Mouse (Mus musculus) heart, embryonic 11.5 days (tissue): ENCODE results near the gene Limch1. TPM values are rescaled to one million over a fixed set of nuclear protein-coding genes. Genes with fewer than 3 reads are reported as not detected.

Source experiments
- ATAC-seq: fragments of 200-750 bp; cut with Nextera tagmentation; replicated peaks from 2 replicates; pipeline ENCODE4 v1.8.0; 2017; ENCODE audit warnings: moderate library complexity; ENCODE audit not compliant: insufficient number of reproducible peaks, low FRiP score, low TSS enrichment
- H3K27ac ChIP-seq: fragments of 300-500 bp; sonication (generic); 2 replicates; pipeline ENCODE4 v1.5.1; 2014; ENCODE audit warnings: mild to moderate bottlenecking, low read depth, low read length
- H3K27me3 ChIP-seq: fragments of 300-500 bp; sonication (generic); 2 replicates; pipeline ENCODE4 v1.6.1; 2014; ENCODE audit warnings: mild to moderate bottlenecking, low read length, mixed read lengths; ENCODE audit not compliant: control insufficient read depth, insufficient read depth
- H3K36me3 ChIP-seq: fragments of 300-500 bp; sonication (generic); 2 replicates; pipeline ENCODE4 v1.6.1; 2014; ENCODE audit warnings: mild to moderate bottlenecking, low read length, moderate library complexity, mixed read lengths; ENCODE audit not compliant: control insufficient read depth, insufficient read depth
- H3K4me1 ChIP-seq: fragments of 300-500 bp; sonication (generic); 2 replicates; pipeline ENCODE4 v1.6.1; 2014; ENCODE audit warnings: low read length; ENCODE audit not compliant: control insufficient read depth, insufficient read depth
- H3K4me2 ChIP-seq: fragments of 300-500 bp; sonication (generic); 2 replicates; pipeline ENCODE4 v1.6.1; 2014; ENCODE audit warnings: mild to moderate bottlenecking, moderate library complexity
- H3K4me3 ChIP-seq: fragments of 300-500 bp; sonication (generic); 2 replicates; pipeline ENCODE4 v1.5.1; 2014; ENCODE audit warnings: low read depth, low read length
- H3K9ac ChIP-seq: fragments of 300-500 bp; sonication (generic); 2 replicates; pipeline ENCODE4 v1.6.1; 2014; ENCODE audit warnings: mild to moderate bottlenecking, low read depth, low read length, moderate library complexity
- H3K9me3 ChIP-seq: fragments of 300-500 bp; sonication (generic); replicated peaks from 2 replicates; pipeline ENCODE4 v1.6.1; 2016; ENCODE audit warnings: low read length; ENCODE audit not compliant: control insufficient read depth
- WGBS: fragments of 180-500 bp; shearing (Covaris S2); extraction: QIAGEN DNeasy Blood & Tissue Kit; methylation state at CpG from one replicate; pipeline ENCODE4 v1.1.7; 2014; ENCODE audit not compliant: insufficient replicate concordance; 5-methylcytosine and 5-hydroxymethylcytosine counted together
- polyA plus RNA-seq: library from polyadenylated mRNA; unstranded; fragments of >200 nt; fragmentation: Nextera tagmentation; extraction: Ambion mirVana; gene quantifications from 2 replicates; pipeline ENCODE4 v1.2.1, GENCODE M21; 2014

Gene Limch1
- polyA plus RNA-seq, 1 experiment from 2014 or later: 32.8 TPM

GRCm38 (mm10) chr5:66841971-66842370, 96.3 kb downstream of the Limch1 start:
- ATAC-seq: no peak
- Histone ChIP-seq H3K4me3 (no peak overlapping the region), H3K9ac (no peak overlapping the region), H3K9me3 (no peaks in the 10 kb centered on the region), H3K36me3 (no peaks in the 10 kb centered on the region), H3K27ac (no peak overlapping the region), H3K4me2 (no peak overlapping the region), H3K27me3 (no peaks in the 10 kb centered on the region), H3K4me1 (no peaks in the 10 kb centered on the region)
- WGBS: 77% methylated on average over 2 of the region's 2 CpGs

- Histone ChIP-seq H3K4me2 (no peak overlapping the region), H3K36me3 (no peaks in the 10 kb centered on the region), H3K4me3 (no peak overlapping the region), H3K9ac (no peak overlapping the region), H3K27ac (no peak overlapping the region), H3K27me3 (no peaks in the 10 kb centered on the region), H3K4me1 (no peaks in the 10 kb centered on the region), H3K9me3 (no peaks in the 10 kb centered on the region)
- no peak for ATAC-seq
- 84% methylated on average over 5 of the region's 5 CpGs for WGBS
Measured at GRCm38 (mm10) chr5:66842776-66843175, 97.1 kb downstream of the Limch1 start.

GRCm38 (mm10) chr5:66848136-66848535, 102.5 kb downstream of the Limch1 start:
- ATAC-seq: no peak
- no peaks in the 10 kb centered on the region for H3K36me3 ChIP-seq
- H3K27me3 ChIP-seq: peaks cover 2% of the 10 kb centered on the region; the same call in 1 of the 2 replicates
- peaks cover 6% of the 10 kb centered on the region; the same call in 1 of the 2 replicates for H3K4me1 ChIP-seq
- no peak overlapping the region for H3K27ac ChIP-seq
- H3K9ac ChIP-seq: no peak overlapping the region
- 60% methylated on average over 7 of the region's 7 CpGs for WGBS
- no peak overlapping the region for H3K4me3 ChIP-seq
- no peaks in the 10 kb centered on the region for H3K9me3 ChIP-seq
- H3K4me2 ChIP-seq: no peak overlapping the region

- WGBS: 61% methylated on average over 4 of the region's 4 CpGs
- no peaks in the 10 kb centered on the region for H3K9me3 ChIP-seq
- no peak overlapping the region for H3K9ac ChIP-seq
- H3K4me1 ChIP-seq: peaks cover 6% of the 10 kb centered on the region; the same call in 1 of the 2 replicates
- no peak overlapping the region for H3K4me2 ChIP-seq
- H3K27me3 ChIP-seq: peaks cover 2% of the 10 kb centered on the region; the same call in 1 of the 2 replicates
- no peaks in the 10 kb centered on the region for H3K36me3 ChIP-seq
- no peak overlapping the region for H3K4me3 ChIP-seq
- no peak for ATAC-seq
- H3K27ac ChIP-seq: no peak overlapping the region
Measured at GRCm38 (mm10) chr5:66849148-66849547, 103.5 kb downstream of the Limch1 start.

DNA sequence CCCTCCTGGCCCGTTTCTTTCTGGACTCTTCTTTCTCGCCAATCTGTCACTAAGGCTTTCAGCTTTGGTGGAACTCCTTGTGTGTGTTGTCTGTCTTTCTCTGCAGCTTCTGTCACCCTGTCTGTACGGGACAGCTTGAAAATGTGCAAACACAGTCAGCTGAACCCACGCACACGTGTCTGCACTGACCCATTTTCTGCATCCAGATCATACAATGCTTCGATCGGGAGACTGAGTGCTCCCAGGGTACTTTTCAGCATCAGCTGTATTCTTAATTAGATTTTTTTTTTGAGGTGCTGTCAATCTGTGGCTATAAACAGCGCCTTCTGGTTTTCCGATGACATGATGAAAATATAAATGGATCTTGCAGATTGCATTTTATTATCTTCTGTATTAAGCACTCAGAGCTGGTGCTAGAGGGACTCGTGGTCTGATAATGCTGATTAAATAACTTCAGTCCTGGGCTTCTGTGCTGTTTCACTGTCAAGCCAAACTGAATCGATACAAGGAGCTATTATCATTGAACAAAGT, 105.2 kb downstream of the Limch1 start:
- Histone ChIP-seq H3K27ac (no peak overlapping the region), H3K9me3 (no peaks in the 10 kb centered on the region), H3K9ac (no peak overlapping the region), H3K4me2 (no peak overlapping the region), H3K4me1 (peaks cover 6% of the 10 kb centered on the region; the same call in 1 of the 2 replicates), H3K36me3 (no peaks in the 10 kb centered on the region), H3K27me3 (peaks cover 2% of the 10 kb centered on the region; the same call in 1 of the 2 replicates), H3K4me3 (no peak overlapping the region)
- WGBS: 64% methylated on average over 11 of the region's 11 CpGs
- no peak for ATAC-seq

- no peak for ATAC-seq
- Histone ChIP-seq H3K4me1 (peaks cover 6% of the 10 kb centered on the region; the same call in 1 of the 2 replicates), H3K27me3 (peaks cover 2% of the 10 kb centered on the region; the same call in 1 of the 2 replicates), H3K36me3 (no peaks in the 10 kb centered on the region), H3K4me3 (no peak overlapping the region), H3K4me2 (no peak overlapping the region), H3K27ac (no peak overlapping the region), H3K9ac (no peak overlapping the region), H3K9me3 (no peaks in the 10 kb centered on the region)
- WGBS: 74% methylated on average over 5 of the region's 5 CpGs
Measured at GRCm38 (mm10) chr5:66851708-66852107, 106.1 kb downstream of the Limch1 start.

- 84% methylated on average over 5 of the region's 5 CpGs for WGBS
- Histone ChIP-seq H3K27ac (no peak overlapping the region), H3K4me1 (peaks cover 6% of the 10 kb centered on the region; the same call in 1 of the 2 replicates), H3K36me3 (no peaks in the 10 kb centered on the region), H3K27me3 (no peaks in the 10 kb centered on the region), H3K9me3 (no peaks in the 10 kb centered on the region), H3K4me2 (no peak overlapping the region), H3K9ac (no peak overlapping the region), H3K4me3 (no peak overlapping the region)
- no peak for ATAC-seq
Measured at GRCm38 (mm10) chr5:66854263-66854662, 108.6 kb downstream of the Limch1 start.

- H3K4me3 ChIP-seq: no peak overlapping the region
- WGBS: 69% methylated on average over 11 of the region's 11 CpGs
- H3K4me1 ChIP-seq: peaks cover 6% of the 10 kb centered on the region; the same call in 1 of the 2 replicates
- H3K36me3 ChIP-seq: no peaks in the 10 kb centered on the region
- no peak overlapping the region for H3K9ac ChIP-seq
- H3K27ac ChIP-seq: no peak overlapping the region
- no peak for ATAC-seq
- H3K27me3 ChIP-seq: no peaks in the 10 kb centered on the region
- H3K9me3 ChIP-seq: no peaks in the 10 kb centered on the region
- H3K4me2 ChIP-seq: no peak overlapping the region
Measured at GRCm38 (mm10) chr5:66855358-66856107, 109.9 kb downstream of the Limch1 start.
